Mouse (Mus musculus): ENCODE data around the gene Mrpl54.

Mrpl54 gene

DNA sequence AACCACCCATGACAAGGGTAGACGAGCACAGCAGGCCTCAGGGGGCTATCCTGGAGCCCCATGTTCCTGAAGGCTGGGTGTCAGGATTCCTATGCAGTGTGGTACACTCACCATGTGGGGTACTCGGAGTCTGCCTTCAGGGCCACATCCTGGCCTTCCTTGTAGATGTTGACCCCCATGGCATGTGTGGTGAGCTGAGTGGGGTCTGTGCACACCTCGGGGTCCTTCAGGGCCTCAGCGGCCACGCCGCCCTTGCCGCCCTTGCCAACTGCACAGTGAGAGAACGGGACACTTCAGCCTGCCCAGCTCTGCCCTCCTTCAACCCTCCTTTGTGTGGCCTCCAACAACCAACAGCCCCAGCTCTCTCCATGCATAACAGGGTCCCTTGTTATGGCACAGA is 1.2 kb downstream of the Mrpl54 start:
- in situ Hi-C loops (cut with MseI, MboI), result no loop called here

- in situ Hi-C loops (cut with MseI, MboI), result no loop called here
Observed at GRCm38 (mm10) chr10:81261025-81261424, 5.7 kb downstream of the Mrpl54 start.

DNA sequence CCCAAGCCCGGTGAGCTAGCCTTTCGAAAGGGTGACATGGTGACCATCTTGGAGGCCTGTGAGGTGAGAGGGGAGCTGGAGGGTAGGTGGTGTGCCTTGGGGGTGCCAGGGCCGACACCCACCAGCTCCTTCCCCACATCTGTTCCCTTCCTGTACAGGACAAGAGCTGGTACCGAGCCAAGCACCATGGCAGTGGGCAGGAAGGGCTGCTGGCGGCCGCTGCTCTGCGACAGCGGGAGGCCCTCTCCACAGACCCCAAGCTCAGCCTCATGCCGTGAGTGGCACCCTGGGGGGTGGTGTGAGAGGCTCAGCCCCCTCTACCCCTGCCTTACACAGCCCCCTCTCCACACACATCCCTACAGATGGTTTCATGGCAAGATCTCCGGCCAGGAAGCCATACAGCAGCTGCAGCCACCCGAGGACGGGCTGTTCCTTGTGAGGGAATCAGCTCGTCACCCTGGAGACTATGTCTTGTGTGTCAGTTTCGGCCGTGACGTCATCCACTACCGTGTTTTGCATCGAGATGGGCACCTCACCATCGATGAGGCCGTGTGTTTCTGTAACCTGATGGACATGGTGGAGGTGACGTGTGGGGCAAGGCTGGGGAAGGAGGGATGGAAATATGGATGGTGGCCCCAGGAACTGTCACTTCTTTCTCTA is 7.4 kb downstream of the Mrpl54 start:
- in situ Hi-C loops (cut with MseI, MboI), result no loop called here

DNA sequence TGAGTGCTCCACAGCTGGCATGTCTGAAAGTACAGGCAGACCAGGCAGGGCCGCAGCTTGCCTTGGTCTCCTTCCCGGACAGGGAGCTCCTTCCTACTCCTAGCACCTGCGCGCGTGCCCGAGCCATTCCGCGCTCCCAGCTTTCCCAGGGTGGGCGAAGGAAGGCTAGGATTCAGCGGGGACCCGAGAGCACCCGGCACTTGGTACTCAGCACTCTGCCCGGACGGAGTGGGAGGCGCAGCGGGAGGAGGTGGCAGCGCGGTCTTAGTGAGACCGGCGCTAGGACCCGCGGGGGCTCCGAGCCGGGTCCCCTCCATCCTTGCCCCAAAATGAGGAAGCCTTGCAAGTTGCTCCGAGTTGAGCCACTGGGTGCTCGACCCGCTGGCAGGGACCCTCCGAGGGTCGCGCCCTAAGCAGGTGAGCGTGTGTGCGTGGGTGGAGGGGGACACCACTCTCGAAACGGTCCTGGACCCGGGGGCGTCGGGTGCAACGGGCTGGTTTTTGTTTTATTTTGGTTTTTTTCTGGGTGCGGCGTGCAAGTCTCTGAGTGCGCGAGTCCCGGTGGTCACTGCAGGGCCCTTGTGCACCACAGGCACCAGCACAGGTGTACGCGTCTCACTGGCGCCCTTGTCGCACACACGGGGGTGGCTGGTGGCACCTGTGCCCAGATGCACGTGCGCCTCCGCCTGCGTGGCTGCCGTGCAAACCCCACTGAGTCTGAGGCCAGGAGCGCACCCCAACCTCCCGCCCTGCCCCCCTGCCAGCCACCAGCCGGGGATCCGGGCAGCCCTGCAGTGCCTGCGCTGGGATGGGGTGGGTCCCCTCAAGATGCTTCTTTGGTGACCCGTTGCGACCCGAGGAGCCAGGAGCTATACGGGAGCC is 9.3 kb downstream of the Mrpl54 start:
- in situ Hi-C loops (cut with MseI, MboI), result no loop called here

GRCm38 (mm10) chr10:81254886-81255285 is 11.8 kb downstream of the Mrpl54 start:
- in situ Hi-C loops (cut with MseI, MboI), result no loop called here

- in situ Hi-C loops (cut with MseI, MboI), result no loop called here
Observed at GRCm38 (mm10) chr10:81252424-81253419, 14.0 kb downstream of the Mrpl54 start, which contains the start of gene Matk. TSS of gene Matk (plus strand) at chr10:81252935.

DNA sequence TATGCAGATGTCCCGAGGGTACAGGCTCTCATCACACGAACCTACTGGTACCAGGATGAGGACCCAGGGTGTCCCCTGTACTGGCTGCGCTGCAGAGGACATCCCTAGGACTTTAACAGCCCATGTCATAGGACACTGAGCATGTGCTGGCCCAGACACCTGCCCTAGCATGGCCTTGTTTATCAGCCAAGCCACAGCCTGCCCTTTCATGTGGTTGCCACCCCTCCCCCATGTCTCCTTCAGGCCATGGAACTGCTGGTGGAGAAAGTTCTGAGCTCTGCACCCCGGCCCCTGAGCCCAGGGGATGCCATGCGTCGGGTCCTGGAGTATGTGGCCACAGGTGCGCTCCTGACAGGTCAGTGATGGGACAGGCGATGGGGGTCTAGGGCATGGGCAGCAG is 17.3 kb downstream of the Mrpl54 start:
- in situ Hi-C loops (cut with MseI, MboI), result no loop called here

DNA sequence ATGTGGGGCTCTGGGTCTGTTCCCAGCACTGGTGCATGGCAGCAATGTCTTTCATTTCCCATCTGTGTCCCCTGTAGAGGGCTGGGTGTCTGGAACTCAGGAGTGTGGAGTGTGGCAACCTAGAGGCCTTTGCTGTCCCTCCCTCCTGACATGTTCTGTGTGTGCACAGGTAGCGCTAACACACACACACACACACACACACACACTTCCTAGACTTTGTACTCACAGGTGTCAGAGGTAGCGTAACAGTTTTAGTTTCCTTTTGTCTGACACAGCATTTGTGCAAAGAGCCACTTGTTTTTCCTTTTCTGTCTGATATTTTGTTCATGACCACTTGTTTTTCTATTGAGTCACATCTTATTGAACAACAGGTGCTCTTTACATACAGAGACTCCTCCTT is 18.9 kb downstream of the Mrpl54 start:
- in situ Hi-C loops (cut with MseI, MboI), result no loop called here

- in situ Hi-C loops (cut with MseI, MboI), result no loop called here
Observed at GRCm38 (mm10) chr10:81245166-81245565, 21.6 kb downstream of the Mrpl54 start.

DNA sequence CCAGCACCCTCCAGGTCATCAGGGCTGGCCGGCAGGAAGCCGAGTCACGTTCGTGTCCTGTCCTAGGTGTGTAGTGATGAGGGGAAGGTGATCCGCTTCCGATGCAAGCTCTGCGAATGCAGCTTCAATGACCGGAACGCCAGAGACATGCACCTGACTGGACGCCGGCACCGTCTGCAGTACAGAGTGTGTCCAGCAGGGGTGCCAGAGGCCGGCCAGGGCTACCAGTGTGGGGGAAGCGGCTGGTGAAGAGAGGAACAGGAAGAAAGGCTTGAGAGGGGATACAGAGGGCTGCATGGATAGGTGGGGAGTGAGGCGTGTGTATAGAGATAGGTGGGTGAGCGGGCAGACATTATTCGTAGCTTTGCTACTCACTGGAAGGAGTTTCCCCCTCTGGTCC is 22.1 kb downstream of the Mrpl54 start:
- in situ Hi-C loops (cut with MseI, MboI), result no loop called here

DNA sequence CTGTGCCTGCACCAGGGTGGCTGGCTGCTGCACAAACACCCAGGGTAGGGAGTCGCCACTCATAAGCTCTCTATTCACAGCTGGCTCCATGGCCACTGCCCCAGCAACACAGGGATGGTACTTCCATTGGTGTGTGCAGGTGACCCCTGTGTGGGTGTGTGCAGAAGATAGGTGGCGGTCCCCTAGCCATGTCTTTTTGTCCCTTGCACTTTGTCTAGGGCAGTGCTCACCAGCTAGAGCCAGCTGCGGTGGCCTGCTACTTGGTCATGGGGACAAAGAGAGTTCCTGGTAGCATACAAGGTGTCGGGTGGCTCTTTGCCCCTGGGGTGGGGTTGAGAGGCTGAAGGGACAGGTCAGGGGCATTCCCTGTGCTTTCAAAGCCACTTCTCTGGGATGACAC is 22.6 kb downstream of the Mrpl54 start:
- in situ Hi-C loops (cut with MseI, MboI), result no loop called here

GRCm38 (mm10) chr10:81242021-81242420 is 24.7 kb downstream of the Mrpl54 start:
- in situ Hi-C loops (cut with MseI, MboI), result no loop called here

DNA sequence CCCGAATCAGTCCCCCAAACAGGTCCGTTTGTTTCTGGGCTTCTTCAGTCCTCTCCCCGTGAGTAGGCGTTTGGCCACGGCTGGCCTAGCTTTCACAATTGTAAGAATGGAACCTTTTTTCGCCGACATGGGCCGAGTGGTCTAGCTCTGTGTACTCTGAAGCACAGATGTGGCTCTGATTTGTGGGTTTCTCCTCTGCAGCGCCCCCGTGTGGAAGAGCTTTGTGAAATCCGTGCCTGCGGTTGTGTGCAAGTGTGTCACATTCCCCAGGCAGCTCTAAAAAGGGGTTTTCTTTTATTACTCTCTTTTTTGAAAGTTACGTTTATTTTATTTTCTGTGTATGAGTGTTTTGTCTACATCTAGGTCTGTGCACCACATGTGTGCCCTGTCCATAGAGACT is 25.9 kb downstream of the Mrpl54 start:
- in situ Hi-C loops (cut with MseI, MboI), result no loop called here

DNA sequence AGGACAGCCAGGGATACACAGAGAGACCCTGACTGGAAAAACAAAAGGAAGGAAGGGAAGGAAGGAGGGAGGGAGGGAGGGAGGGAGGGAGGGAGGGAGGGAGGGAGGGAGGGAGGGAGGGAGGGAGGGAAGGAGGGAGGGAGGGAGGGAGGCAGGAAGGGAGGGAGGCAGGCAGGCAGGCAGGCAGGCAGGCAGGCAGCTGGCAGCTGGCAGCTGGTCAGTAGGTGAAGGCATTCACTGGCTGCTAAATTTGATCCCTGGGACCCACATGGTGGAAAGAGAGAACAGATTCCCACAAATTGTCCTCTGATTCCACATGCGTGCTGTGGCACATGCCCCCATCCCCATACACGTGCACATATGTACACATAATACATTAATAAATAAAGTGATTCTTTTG is 28.1 kb downstream of the Mrpl54 start:
- in situ Hi-C loops (cut with MseI, MboI), result no loop called here

GRCm38 (mm10) chr10:81236471-81237268 is 30.1 kb downstream of the Mrpl54 start:
- in situ Hi-C loops (cut with MseI, MboI), result no loop called here

DNA sequence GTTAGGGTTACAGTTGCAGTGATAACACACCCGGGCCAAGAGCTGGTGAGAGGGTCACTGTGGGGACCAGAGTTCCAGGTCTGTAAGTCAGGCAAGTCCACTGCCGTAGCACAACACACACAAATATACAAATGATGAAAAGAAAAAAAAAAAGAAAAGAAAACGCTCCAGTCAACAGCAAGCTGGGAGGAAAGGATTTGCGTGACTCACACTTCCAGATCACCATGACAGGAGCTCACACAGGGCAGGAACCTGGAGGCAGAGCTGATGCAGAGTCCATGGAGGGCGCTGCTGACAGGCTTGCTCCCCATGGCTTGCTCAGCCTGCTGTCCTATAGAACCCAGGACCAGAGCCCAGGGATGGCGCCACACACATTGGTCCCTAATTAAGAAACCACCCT is 32.5 kb downstream of the Mrpl54 start:
- in situ Hi-C loops (cut with MseI, MboI), result no loop called here

DNA sequence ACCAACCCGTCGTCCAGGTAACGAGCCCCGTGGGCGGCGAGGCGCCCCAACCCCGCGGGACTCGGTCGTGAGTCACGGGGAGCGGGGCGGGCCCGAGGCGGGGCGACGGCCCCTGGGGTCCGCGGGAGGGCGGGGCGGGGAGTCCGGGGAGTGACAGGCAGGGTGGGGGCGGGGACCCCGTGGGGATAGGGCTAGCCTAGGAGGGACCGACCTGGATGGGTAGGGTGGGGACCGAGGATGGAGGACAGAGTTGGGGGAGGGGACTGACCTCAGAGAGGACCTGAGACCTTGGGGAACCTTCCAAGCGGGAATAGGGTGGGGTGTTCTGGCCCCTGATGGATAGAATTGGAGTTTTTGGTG is 33.5 kb downstream of the Mrpl54 start:
- in situ Hi-C loops (cut with MseI, MboI), result no loop called here

DNA sequence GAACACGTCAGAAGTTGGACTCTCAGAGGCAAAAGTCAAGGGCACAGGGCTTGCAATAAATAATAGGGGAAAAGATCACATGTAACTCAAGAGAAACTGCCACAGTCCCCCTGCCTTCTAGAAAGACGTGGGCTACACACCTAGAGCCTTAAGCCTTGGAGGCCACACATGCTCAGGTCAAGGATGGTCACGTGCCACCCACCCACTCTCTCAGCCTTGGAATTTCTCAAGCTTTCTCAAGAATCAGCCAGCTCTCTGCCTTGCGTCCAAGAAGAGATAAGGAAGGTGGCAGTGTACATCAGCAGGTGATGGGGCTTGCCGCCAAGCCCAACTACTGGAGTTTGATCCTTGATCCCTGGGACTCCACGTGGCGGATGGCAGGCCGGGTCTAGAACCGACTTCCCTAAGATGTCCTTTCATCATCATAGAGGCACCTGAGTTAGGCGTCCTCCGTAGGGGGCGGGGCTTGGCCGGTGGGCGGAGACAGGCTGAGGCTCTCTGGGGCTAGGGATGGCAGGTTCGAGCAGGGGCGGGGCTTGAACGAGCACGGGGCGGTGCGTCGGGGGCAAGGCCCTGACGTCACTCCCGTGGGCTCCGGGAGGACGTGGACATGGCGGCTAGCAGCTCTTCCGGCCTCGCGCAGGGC is 34.0 kb downstream of the Mrpl54 start, which contains the start of gene Zfr2:
Gene Zfr2, plus strand, starts transcription at position 576 of the 646 bp plus-strand sequence.
- in situ Hi-C loops (cut with MseI, MboI), result no loop called here

- in situ Hi-C loops (cut with MseI, MboI), result no loop called here
Observed at GRCm38 (mm10) chr10:81231436-81231835, 35.3 kb downstream of the Mrpl54 start.

Data from mouse trophoblast stem cell (cell line).